Comparison of ENCODE assay signal across 13 mouse cellular contexts in genomic region chr2:22784186-22784585, GRCm38 (mm10). TPM values are rescaled to one million over a fixed set of nuclear protein-coding genes. Genes with fewer than 3 reads are reported as not detected.
A peak's percentile ranks its signal among the peaks of the same experiment; 100 is the strongest.
DNase-seq lines count a peak whose midpoint lies in the region; ATAC-seq and TF ChIP-seq lines count a peak whose summit lies in the region.
"Had no signal": no experiment of that assay in that cellular context is flagged by ENCODE, and none has a peak within 500 bp of the region (broad histone marks: within the 10 kb centered on the region; RNA-seq: fewer than 3 reads in every experiment).

No protein-coding gene starts in this region.

- ATAC-seq in CD4-positive, CD25-positive, alpha-beta regulatory T cell, adult 4 months: peak; percentile 91
- ATAC-seq in hematopoietic stem cell, adult 5-6 weeks (replicated peaks in 1 of 2; ENCODE audit: insufficient read depth in 1 of 2, low FRiP score in 2 of 2, low TSS enrichment in 1 of 2, low read depth in 1 of 2, poor library complexity in 2 of 2, severe bottlenecking in 2 of 2): peak; percentile 92 to 93

- no peak for TF ChIP-seq POLR2A in small intestine, adult 2 months (IDR thresholded peaks at IDR 0.05; ENCODE audit: low read depth, low read length)

- TF ChIP-seq CTCF in small intestine, adult 2 months (IDR thresholded peaks at IDR 0.05; ENCODE audit: extremely low read depth, insufficient read length, insufficient replicate concordance, low read depth, low read length): no peak

- peak overlapping the region; percentile 35; the same call in 1 of the 2 replicates for H3K27ac ChIP-seq in small intestine, adult 2 months (ENCODE audit: insufficient read depth, low read depth, low read length)
- H3K27ac ChIP-seq: heart, embryonic 10.5 days; hindbrain, embryonic 12.5 days had no signal

- H3K4me3 ChIP-seq in small intestine, adult 2 months (ENCODE audit: low read depth, low read length): no peak overlapping the region
- H3K4me3 ChIP-seq: heart, embryonic 10.5 days; hindbrain, embryonic 12.5 days had no signal

- H3K4me1 ChIP-seq in small intestine, adult 2 months (ENCODE audit: control insufficient read depth, insufficient read depth, insufficient read length, low read length): peaks cover 3% of the 10 kb centered on the region; the same call in 1 of the 2 replicates
- H3K4me1 ChIP-seq: heart, embryonic 10.5 days; hindbrain, embryonic 12.5 days had no signal

- peak; percentile 83 for DNase-seq in thymus, postnatal 14 days
- DNase-seq in right cerebral cortex, postnatal 14 days: no peak
- DNase-seq in adrenal gland, adult (ENCODE audit: inconsistent age in 2 of 2, low spot score in 1 of 2): no peak
- no peak for DNase-seq in testis, postnatal 10 days (ENCODE audit: low spot score)
- DNase-seq: cerebellum, adult 2 months; kidney, adult 11 months; lung, postnatal 10 days; right cerebral cortex, postnatal 4 days had no signal

- no peaks in the 10 kb centered on the region for H3K27me3 ChIP-seq in small intestine, adult 2 months (ENCODE audit: control insufficient read depth, insufficient read depth, low read length)
- H3K27me3 ChIP-seq: hindbrain, embryonic 12.5 days had no signal

- no peaks in the 10 kb centered on the region for H3K36me3 ChIP-seq in small intestine, adult 2 months (ENCODE audit: control insufficient read depth, insufficient read depth, low read length)
- H3K36me3 ChIP-seq: heart, embryonic 10.5 days; hindbrain, embryonic 12.5 days had no signal

- WGBS in small intestine, adult 2 months: 70% methylated on average over 3 of the region's 3 CpGs

RNA-seq across cellular contexts. Expression of gene Apbb1ip, which starts 10.3 kb away (rescaled TPM):
- polyA plus RNA-seq in CD4-positive, CD25-positive, alpha-beta regulatory T cell, adult 4 months (2017; shearing (Covaris generic)): 100 to 1,000 TPM in 1 of 2 experiments, 10 to 100 TPM in 1; 91.3 to 105 TPM
- total RNA-seq in hematopoietic stem cell, adult 5-6 weeks (2017): 22.7 and 28.1 TPM in 2 replicates
- polyA plus RNA-seq in small intestine, adult 2 months (2012; rRNA removed): 0.84 and 1.4 TPM in 2 replicates

Comparison
In these comparisons a context has a peak if more than half of its experiments do, and no peak if none do; other contexts are left out.
1. RNA of gene Apbb1ip, which starts 10.3 kb away (polyA plus RNA-seq): 91.3 to 105 TPM in CD4-positive, CD25-positive, alpha-beta regulatory T cell, adult 4 months; 0.84 to 1.4 TPM in small intestine, adult 2 months; every median in the first group is over 10 times any median in the second.